Mouse (Mus musculus) bone marrow, adult 2 months (tissue): Measurements from ENCODE around the gene Kcnh1.

Experiments
- CTCF ChIP-seq: fragments of 200-500 bp; IDR thresholded peaks from 2 replicates; pipeline ENCODE4 v1.5.1; 2011; ENCODE audit warnings: low read length, control low read depth; ENCODE audit not compliant: control insufficient read depth, insufficient read depth
- POLR2A ChIP-seq: fragments of 200-500 bp; IDR thresholded peaks from 2 replicates; pipeline ENCODE4 v1.6.1; 2011; ENCODE audit warnings: low read depth, mild to moderate bottlenecking, control low read depth, low read length, borderline replicate concordance; ENCODE audit not compliant: control insufficient read depth

GRCm38 (mm10) chr1:192193656-192194055 lies 3.1 kb downstream of the Kcnh1 start:
- TF ChIP-seq POLR2A (no peak), CTCF (no peak)
